Mouse (Mus musculus): ENCODE results near the gene Lats1. TPM values are rescaled to one million over a fixed set of nuclear protein-coding genes. Genes with fewer than 3 reads are reported as not detected.
A peak's percentile ranks its signal among the peaks of the same experiment; 100 is the strongest.

Lats1 gene
- 7.1 and 7.4 TPM in 2 replicates for polyA plus RNA-seq (2015; fragmentation: Nextera tagmentation; extraction: Ambion mirVana)

DNA sequence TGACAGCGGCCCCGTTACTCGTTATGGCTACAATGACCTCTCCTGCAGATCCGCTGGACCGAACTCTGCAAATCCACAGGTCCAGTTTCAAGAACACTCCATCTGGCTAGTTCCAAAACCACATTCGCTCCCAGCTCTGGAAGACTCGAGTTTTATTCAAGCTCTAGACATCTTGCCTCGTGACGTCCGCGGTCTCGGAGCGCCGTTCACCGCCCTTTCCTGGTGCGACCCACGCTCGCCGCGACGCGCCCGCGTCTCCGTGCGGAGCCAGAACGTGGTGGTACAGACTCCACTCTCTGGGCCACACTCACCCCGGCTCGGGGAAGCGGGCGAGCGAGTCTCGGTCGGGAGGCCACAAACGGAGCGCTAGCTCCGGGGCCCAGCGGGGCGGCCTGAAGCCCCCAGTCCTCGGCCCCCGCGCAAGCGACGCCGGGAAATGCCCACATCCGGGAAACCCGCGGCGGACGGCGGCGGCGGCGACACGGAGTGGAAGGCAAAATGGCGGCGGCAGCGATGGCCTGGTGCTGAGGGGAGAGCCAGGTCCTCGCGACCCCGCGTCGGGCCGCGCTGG is at the start of gene Lats1, which contains the start of gene Pcmt1:
Gene Lats1 (plus strand): TSS at position 484 of the 571 bp plus-strand sequence.
Gene Pcmt1 (minus strand): TSS at position 406 of the 571 bp plus-strand sequence.
- Histone ChIP-seq H3K4me2 (peak within 1 kb of the TSS; percentile 77), H3K9ac (peak within 1 kb of the TSS; percentile 99), H3K9me3 (no peaks in the 10 kb centered on the region), H3K36me3 (peaks cover 33% of the 10 kb centered on the region), H3K4me1 (peaks cover 25% of the 10 kb centered on the region), H3K27ac (peak within 1 kb of the TSS; percentile 98), H3K27me3 (no peaks in the 10 kb centered on the region), H3K4me3 (peak within 1 kb of the TSS; percentile 92)
- peak; percentile 90 for ATAC-seq (ENCODE audit: borderline replicate concordance, extremely low read depth, low FRiP score, low TSS enrichment)
- under 1% methylated on average over 50 of the region's 65 CpGs for WGBS

DNA sequence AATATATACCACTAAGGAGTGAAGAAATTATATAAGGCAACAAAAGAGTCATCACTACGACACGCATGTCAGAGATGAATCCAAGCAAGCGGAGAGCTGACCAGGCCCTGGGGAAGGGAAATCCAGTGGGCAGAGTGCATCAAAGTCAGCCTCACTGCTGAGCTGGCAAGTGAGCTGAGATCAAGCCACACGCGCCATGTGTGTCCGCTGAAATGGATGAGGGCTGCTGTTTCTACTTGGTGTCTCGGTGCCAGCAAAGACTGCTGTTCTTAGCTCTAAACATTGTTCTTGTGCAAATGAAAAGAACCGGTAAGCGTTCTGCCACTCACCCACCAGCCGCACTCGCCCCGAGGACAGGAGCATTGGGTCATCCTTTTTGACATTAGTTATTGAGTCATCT is 40.6 kb upstream of the Lats1 start:
- Histone ChIP-seq H3K4me1 (no peaks in the 10 kb centered on the region), H3K4me3 (no peak overlapping the region), H3K27me3 (no peaks in the 10 kb centered on the region), H3K36me3 (peaks cover 61% of the 10 kb centered on the region), H3K27ac (no peak overlapping the region), H3K9ac (no peak overlapping the region), H3K9me3 (no peaks in the 10 kb centered on the region), H3K4me2 (no peak overlapping the region)
- WGBS: 96% methylated on average over 12 of the region's 12 CpGs
- no peak for ATAC-seq (ENCODE audit: borderline replicate concordance, extremely low read depth, low FRiP score, low TSS enrichment)

- Histone ChIP-seq H3K9ac (no peak overlapping the region), H3K4me1 (no peaks in the 10 kb centered on the region), H3K36me3 (peaks cover 51% of the 10 kb centered on the region), H3K9me3 (no peaks in the 10 kb centered on the region), H3K27ac (no peak overlapping the region), H3K4me2 (no peak overlapping the region), H3K27me3 (no peaks in the 10 kb centered on the region), H3K4me3 (no peak overlapping the region)
- WGBS: 88% methylated on average over 2 of the region's 2 CpGs
- ATAC-seq (ENCODE audit: borderline replicate concordance, extremely low read depth, low FRiP score, low TSS enrichment): no peak
These were observed 35.1 kb upstream of the Lats1 start for GRCm38 (mm10) chr10:7645911-7646310.

GRCm38 (mm10) chr10:7649059-7649458 is 32.0 kb upstream of the Lats1 start:
- Histone ChIP-seq H3K4me2 (no peak overlapping the region), H3K9me3 (no peaks in the 10 kb centered on the region), H3K36me3 (peaks cover 29% of the 10 kb centered on the region), H3K4me1 (no peaks in the 10 kb centered on the region), H3K27me3 (no peaks in the 10 kb centered on the region), H3K9ac (no peak overlapping the region), H3K4me3 (no peak overlapping the region), H3K27ac (no peak overlapping the region)
- no peak for ATAC-seq (ENCODE audit: borderline replicate concordance, extremely low read depth, low FRiP score, low TSS enrichment)
- 80% methylated on average over 4 of the region's 4 CpGs for WGBS

GRCm38 (mm10) chr10:7651057-7651456 is 30.0 kb upstream of the Lats1 start:
- H3K4me3 ChIP-seq: no peak overlapping the region
- H3K27me3 ChIP-seq: no peaks in the 10 kb centered on the region
- no peak overlapping the region for H3K27ac ChIP-seq
- ATAC-seq (ENCODE audit: borderline replicate concordance, extremely low read depth, low FRiP score, low TSS enrichment): no peak
- H3K9ac ChIP-seq: no peak overlapping the region
- WGBS: 93% methylated on average over 2 of the region's 2 CpGs
- peaks cover 25% of the 10 kb centered on the region for H3K36me3 ChIP-seq
- H3K4me1 ChIP-seq: no peaks in the 10 kb centered on the region
- no peaks in the 10 kb centered on the region for H3K9me3 ChIP-seq
- H3K4me2 ChIP-seq: no peak overlapping the region

- peak overlapping the region; percentile 94 for H3K27ac ChIP-seq
- H3K36me3 ChIP-seq: no peaks in the 10 kb centered on the region
- no peaks in the 10 kb centered on the region for H3K9me3 ChIP-seq
- H3K4me1 ChIP-seq: peaks cover 13% of the 10 kb centered on the region
- peak overlapping the region; percentile 82 for H3K9ac ChIP-seq
- H3K4me2 ChIP-seq: peak overlapping the region; percentile 89
- peak overlapping the region; percentile 71 for H3K4me3 ChIP-seq
- ATAC-seq (ENCODE audit: borderline replicate concordance, extremely low read depth, low FRiP score, low TSS enrichment): peak; percentile 86
- no peaks in the 10 kb centered on the region for H3K27me3 ChIP-seq
- WGBS: under 1% methylated on average over 44 of the region's 44 CpGs
These were observed 18.4 kb upstream of the Lats1 start for GRCm38 (mm10) chr10:7662471-7663141.

DNA sequence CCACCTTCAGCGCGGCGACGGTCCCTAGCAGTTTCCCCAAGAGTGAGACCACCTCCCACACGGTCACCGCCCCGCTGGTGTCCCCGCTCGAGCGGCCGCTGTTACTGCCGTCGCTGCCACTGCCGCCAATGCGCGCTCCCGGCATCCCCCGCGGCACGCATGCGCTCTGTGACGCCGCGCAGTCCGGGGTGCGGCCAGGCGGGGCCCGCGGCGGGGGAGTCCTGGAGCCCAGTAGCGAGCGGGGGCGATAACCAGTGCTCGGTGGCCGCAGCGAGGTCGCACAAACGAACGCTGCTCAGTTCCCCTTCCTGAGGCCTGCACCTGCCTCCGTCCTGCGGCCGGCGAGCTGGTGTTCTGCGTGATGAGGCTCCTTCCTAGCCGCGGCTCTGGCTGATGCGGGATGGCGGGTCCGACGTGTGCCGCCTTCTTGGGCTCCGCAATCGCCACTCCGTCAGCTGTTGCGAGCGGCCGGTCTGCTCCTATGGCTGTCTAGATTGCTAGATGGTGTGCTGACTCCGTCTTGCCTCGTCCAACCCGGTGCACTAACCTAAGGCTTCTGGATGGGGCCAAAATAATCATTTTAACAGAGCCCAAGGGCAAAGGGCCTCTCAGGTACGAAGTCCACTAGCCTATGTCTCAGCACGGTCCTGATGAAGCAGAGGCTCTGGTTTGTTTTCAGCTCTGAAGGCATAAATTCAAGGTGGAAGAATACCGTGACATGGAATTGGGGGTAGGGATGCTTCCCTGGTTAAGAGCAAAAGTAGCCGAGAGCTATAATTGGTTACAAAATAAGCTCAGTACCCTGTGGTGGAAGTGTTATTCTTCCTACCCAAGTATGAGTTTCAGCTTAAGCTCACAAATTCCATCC is 17.6 kb upstream of the Lats1 start:
- Histone ChIP-seq H3K27ac (peak overlapping the region; percentile 94), H3K4me2 (peak overlapping the region; percentile 89), H3K27me3 (no peaks in the 10 kb centered on the region), H3K9ac (peak overlapping the region; percentile 82), H3K4me3 (peak overlapping the region; percentile 71), H3K9me3 (no peaks in the 10 kb centered on the region), H3K36me3 (no peaks in the 10 kb centered on the region), H3K4me1 (peaks cover 19% of the 10 kb centered on the region)
- under 1% methylated on average over 64 of the region's 64 CpGs for WGBS
- peak; percentile 94 for ATAC-seq (ENCODE audit: borderline replicate concordance, extremely low read depth, low FRiP score, low TSS enrichment)

DNA sequence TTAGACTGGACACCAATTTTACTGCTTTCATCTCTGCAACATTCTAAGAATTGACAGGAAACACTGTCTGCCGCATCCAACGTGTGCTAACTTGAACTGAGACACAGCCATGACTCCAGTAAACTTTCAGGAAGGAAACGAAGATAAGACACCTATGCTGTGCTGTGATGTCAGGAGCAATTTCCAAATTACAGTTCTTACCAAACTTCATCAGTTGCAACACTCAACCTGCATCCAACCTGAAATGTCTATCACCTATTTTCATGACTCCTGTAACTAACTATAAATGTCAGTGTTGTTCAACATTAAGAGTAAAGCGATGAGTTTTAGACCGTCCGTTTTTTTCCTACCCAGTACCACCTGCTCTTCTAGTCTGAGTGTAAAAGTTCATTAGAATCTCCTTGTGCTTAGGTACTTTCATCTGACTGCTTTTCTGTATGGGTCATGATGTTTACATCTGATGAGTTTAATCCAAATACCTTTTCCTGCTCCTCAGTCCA is 16.9 kb upstream of the Lats1 start:
- Histone ChIP-seq H3K4me1 (peaks cover 22% of the 10 kb centered on the region), H3K4me2 (peak overlapping the region; percentile 89), H3K27ac (0 out of 2 replicates have a peak overlapping the region, but pooled peaks have one; percentile 94), H3K9ac (peak overlapping the region; percentile 82), H3K9me3 (no peaks in the 10 kb centered on the region), H3K36me3 (no peaks in the 10 kb centered on the region), H3K4me3 (peak overlapping the region; percentile 71), H3K27me3 (no peaks in the 10 kb centered on the region)
- 48% methylated on average over 6 of the region's 6 CpGs for WGBS
- no peak for ATAC-seq (ENCODE audit: borderline replicate concordance, extremely low read depth, low FRiP score, low TSS enrichment)

GRCm38 (mm10) chr10:7664889-7665288 is 16.1 kb upstream of the Lats1 start:
- no peak for ATAC-seq (ENCODE audit: borderline replicate concordance, extremely low read depth, low FRiP score, low TSS enrichment)
- no peaks in the 10 kb centered on the region for H3K27me3 ChIP-seq
- no peaks in the 10 kb centered on the region for H3K9me3 ChIP-seq
- peaks cover 22% of the 10 kb centered on the region for H3K4me1 ChIP-seq
- no peak overlapping the region for H3K4me2 ChIP-seq
- H3K36me3 ChIP-seq: peaks cover 3% of the 10 kb centered on the region; the same call in 1 of the 2 replicates
- 77% methylated on average over 1 of the region's 1 CpGs for WGBS
- no peak overlapping the region for H3K27ac ChIP-seq
- H3K4me3 ChIP-seq: no peak overlapping the region
- H3K9ac ChIP-seq: no peak overlapping the region

DNA sequence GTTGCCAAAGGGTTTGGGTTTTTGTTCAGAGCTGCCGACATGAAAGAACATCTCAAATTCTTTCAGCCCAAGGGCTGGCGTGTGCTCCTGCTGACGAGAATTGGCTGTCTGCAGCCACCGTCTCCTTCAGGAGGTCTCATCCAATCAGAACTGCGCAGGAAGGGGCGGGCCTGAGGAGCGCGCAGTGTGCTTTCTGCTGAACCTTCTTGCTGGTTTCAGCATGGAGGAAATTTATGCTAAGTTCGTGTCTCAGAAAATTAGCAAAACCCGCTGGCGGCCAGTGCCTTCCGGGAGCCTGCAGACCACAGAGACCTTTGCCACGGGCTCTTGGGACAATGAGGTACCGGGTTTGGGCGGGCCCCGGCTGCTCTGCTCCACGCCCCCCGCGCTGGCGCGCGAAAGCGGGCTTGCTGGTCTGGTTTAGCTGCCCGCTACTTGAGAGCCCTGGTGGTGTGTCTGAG is 13.6 kb upstream of the Lats1 start, which contains the start of gene Nup43:
Gene Nup43 (plus strand): TSS at position 162 of the 461 bp plus-strand sequence.
- H3K4me3 ChIP-seq: peak within 1 kb of the TSS; percentile 92
- WGBS: 0% methylated on average over 24 of the region's 24 CpGs
- H3K4me1 ChIP-seq: peaks cover 18% of the 10 kb centered on the region
- peaks cover 19% of the 10 kb centered on the region for H3K36me3 ChIP-seq
- H3K27me3 ChIP-seq: no peaks in the 10 kb centered on the region
- peak within 1 kb of the TSS; percentile 80 for H3K9ac ChIP-seq
- no peaks in the 10 kb centered on the region for H3K9me3 ChIP-seq
- H3K4me2 ChIP-seq: peak within 1 kb of the TSS; percentile 71
- ATAC-seq (ENCODE audit: borderline replicate concordance, extremely low read depth, low FRiP score, low TSS enrichment): peak; percentile 83; the same call in 1 of the 2 replicates
- H3K27ac ChIP-seq: peak within 1 kb of the TSS; percentile 90

GRCm38 (mm10) chr10:7673673-7674072 is 7.3 kb upstream of the Lats1 start:
- H3K27ac ChIP-seq: no peak overlapping the region
- no peaks in the 10 kb centered on the region for H3K27me3 ChIP-seq
- H3K9ac ChIP-seq: no peak overlapping the region
- 68% methylated on average over 1 of the region's 1 CpGs for WGBS
- no peaks in the 10 kb centered on the region for H3K9me3 ChIP-seq
- H3K36me3 ChIP-seq: peaks cover 63% of the 10 kb centered on the region
- no peak overlapping the region for H3K4me2 ChIP-seq
- ATAC-seq (ENCODE audit: borderline replicate concordance, extremely low read depth, low FRiP score, low TSS enrichment): no peak
- no peak overlapping the region for H3K4me3 ChIP-seq
- peaks cover under 1% of the 10 kb centered on the region; the same call in 1 of the 2 replicates for H3K4me1 ChIP-seq
